Mouse (Mus musculus) embryo, embryonic 11 days (tissue): Measurements from ENCODE around the gene Qrich1.
A peak's percentile ranks its signal among the peaks of the same experiment; 100 is the strongest.

Source experiments
- DNase-seq: peaks from one replicate; pipeline ENCODE4 v3.0.0-alpha.2; 2015

Qrich1 gene

GRCm38 (mm10) chr9:108565881-108566814, 49.5 kb downstream of the Qrich1 start:
- no peak for DNase-seq

GRCm38 (mm10) chr9:108566815-108567776, 50.5 kb downstream of the Qrich1 start, which contains the start of gene Ndufaf3:
TSS of gene Ndufaf3 (minus strand) at chr9:108567434.
- peak; percentile 97 for DNase-seq

- DNase-seq = peak; percentile 34
Measured at GRCm38 (mm10) chr9:108567931-108568419, 51.4 kb downstream of the Qrich1 start.

GRCm38 (mm10) chr9:108568511-108568921, 51.9 kb downstream of the Qrich1 start:
- DNase-seq = no peak

GRCm38 (mm10) chr9:108569381-108570206, 53.0 kb downstream of the Qrich1 start, which contains the start of gene Dalrd3:
TSS of gene Dalrd3 (plus strand) at chr9:108569886.
- peak; percentile 97 for DNase-seq

GRCm38 (mm10) chr9:108570207-108570896, 53.7 kb downstream of the Qrich1 start:
- peak; percentile 91 for DNase-seq

GRCm38 (mm10) chr9:108571401-108571973, 54.9 kb downstream of the Qrich1 start:
- DNase-seq = no peak

- DNase-seq = no peak
Measured at GRCm38 (mm10) chr9:108572321-108572720, 55.7 kb downstream of the Qrich1 start.

- DNase-seq = peak; percentile 80
Measured at GRCm38 (mm10) chr9:108573774-108574690, 57.4 kb downstream of the Qrich1 start.

GRCm38 (mm10) chr9:108574921-108575320, 58.3 kb downstream of the Qrich1 start:
- DNase-seq = no peak

GRCm38 (mm10) chr9:108575321-108576297, 59.0 kb downstream of the Qrich1 start:
- no peak for DNase-seq

GRCm38 (mm10) chr9:108577025-108577424, 60.4 kb downstream of the Qrich1 start:
- DNase-seq = no peak

- peak; percentile 71 for DNase-seq
Measured at GRCm38 (mm10) chr9:108577934-108578544, 61.4 kb downstream of the Qrich1 start.

GRCm38 (mm10) chr9:108578545-108579343, 62.1 kb downstream of the Qrich1 start, which contains the start of gene Wdr6:
TSS of gene Wdr6 (minus strand) at chr9:108578739.
- DNase-seq = peak; percentile 99

- DNase-seq = no peak
Measured at GRCm38 (mm10) chr9:108579344-108579690, 62.7 kb downstream of the Qrich1 start.

GRCm38 (mm10) chr9:108587571-108588180, 71.1 kb downstream of the Qrich1 start:
- peak; percentile 95 for DNase-seq

GRCm38 (mm10) chr9:108589229-108589628, 72.6 kb downstream of the Qrich1 start:
- DNase-seq = peak; percentile 49
